Mouse (Mus musculus) hindbrain, embryonic 10.5 days (tissue): Measurements from ENCODE around the gene Atg16l1. TPM values are rescaled to one million over a fixed set of nuclear protein-coding genes. Genes with fewer than 3 reads are reported as not detected.

Experiments
- DNase-seq: peaks from one replicate; pipeline ENCODE4 v3.0.0-alpha.2; 2017; ENCODE audit warnings: low spot score
- H3K27ac ChIP-seq: fragments of 300-500 bp; sonication (generic); 2 replicates; pipeline ENCODE4 v1.5.1; 2016; ENCODE audit warnings: mild to moderate bottlenecking, moderate library complexity
- H3K27me3 ChIP-seq: fragments of 300-500 bp; sonication (generic); 2 replicates; pipeline ENCODE4 v1.6.1; 2016; ENCODE audit warnings: mild to moderate bottlenecking; ENCODE audit not compliant: poor library complexity, insufficient read depth, severe bottlenecking
- H3K36me3 ChIP-seq: fragments of 300-500 bp; sonication (generic); 2 replicates; pipeline ENCODE4 v1.6.1; 2016; ENCODE audit warnings: mild to moderate bottlenecking, moderate library complexity
- H3K4me1 ChIP-seq: fragments of 300-500 bp; sonication (generic); replicated peaks from 2 replicates; pipeline ENCODE4 v1.6.1; 2016; ENCODE audit warnings: mild to moderate bottlenecking
- H3K4me3 ChIP-seq: fragments of 300-500 bp; sonication (generic); 2 replicates; pipeline ENCODE4 v1.5.1; 2016; ENCODE audit warnings: mild to moderate bottlenecking, moderate library complexity
- H3K9me3 ChIP-seq: fragments of 300-500 bp; sonication (generic); 2 replicates; pipeline ENCODE4 v1.6.1; 2016; ENCODE audit warnings: mild to moderate bottlenecking, moderate library complexity
- WGBS: fragments of 180-500 bp; shearing (Covaris S2); methylation state at CpG from one replicate; pipeline ENCODE4 v1.1.7; 2016; 5-methylcytosine and 5-hydroxymethylcytosine counted together
- polyA plus RNA-seq: library from polyadenylated mRNA; unstranded; fragments of >200 nt; fragmentation: Nextera tagmentation; extraction: Ambion mirVana; gene quantifications from 2 replicates; pipeline ENCODE4 v1.2.1, GENCODE M21; 2016

The Atg16l1 gene
- polyA plus RNA-seq, 1 experiment from 2014 or later, result 41.2 TPM

DNA sequence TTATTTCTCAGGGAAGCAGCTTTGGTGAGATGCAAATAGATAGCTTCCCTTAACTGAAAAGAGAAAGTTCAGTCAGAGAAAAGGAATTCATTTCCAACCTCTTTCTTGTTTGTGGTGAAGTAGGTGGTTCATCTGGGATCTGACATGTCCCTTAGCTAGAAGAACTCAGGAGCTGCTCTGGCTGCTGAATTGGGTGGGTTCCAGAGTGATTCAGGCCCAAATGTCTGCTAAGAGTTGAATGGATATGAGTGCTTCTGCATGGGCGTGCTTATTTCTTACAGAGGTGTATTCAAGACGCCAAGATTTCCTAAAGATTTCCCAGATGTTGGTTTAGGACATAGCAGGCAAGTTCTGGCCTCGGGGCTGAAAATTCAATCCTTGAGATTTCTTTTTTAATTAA is 21.5 kb upstream of the Atg16l1 start:
- Histone ChIP-seq H3K4me3 (no peak overlapping the region), H3K4me1 (no peaks in the 10 kb centered on the region), H3K36me3 (no peaks in the 10 kb centered on the region), H3K9me3 (no peaks in the 10 kb centered on the region), H3K27ac (no peak overlapping the region), H3K27me3 (no peaks in the 10 kb centered on the region)
- DNase-seq, result no peak
- 88% methylated on average over 3 of the region's 3 CpGs for WGBS

DNA sequence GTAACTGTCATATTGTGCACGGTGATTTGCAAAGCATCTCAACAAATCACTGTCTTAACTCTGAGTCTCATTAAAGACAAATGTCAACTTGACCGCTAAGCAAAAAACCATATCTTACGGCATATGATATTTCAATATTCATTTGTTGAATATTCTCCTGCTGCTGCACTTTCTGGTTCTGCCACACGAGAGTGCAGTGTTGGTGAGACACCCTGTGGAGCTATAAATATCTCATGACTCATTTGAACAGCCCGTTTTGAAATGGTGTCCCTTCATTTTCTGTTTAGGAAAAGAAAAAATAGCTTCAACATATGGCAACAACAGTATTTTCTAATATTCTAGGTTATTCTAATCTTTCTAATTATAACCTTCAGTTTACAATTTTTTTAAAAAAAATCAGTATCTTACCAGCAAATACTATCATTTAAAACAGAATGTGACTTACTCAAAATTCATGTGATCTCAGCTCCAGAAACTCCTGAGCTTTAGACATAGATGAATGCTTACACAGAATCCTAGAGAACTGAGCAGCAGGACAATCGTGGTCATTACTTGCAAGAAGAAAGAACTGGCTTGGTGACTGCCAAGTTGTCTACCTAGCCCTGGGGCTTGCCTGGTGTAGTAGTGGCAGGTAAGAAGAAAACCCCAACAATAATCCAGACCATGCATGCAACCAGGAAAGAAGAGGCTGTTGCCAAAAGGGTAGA is 14.9 kb upstream of the Atg16l1 start:
- WGBS, result 80% methylated on average over 6 of the region's 6 CpGs
- no peak for DNase-seq

DNA sequence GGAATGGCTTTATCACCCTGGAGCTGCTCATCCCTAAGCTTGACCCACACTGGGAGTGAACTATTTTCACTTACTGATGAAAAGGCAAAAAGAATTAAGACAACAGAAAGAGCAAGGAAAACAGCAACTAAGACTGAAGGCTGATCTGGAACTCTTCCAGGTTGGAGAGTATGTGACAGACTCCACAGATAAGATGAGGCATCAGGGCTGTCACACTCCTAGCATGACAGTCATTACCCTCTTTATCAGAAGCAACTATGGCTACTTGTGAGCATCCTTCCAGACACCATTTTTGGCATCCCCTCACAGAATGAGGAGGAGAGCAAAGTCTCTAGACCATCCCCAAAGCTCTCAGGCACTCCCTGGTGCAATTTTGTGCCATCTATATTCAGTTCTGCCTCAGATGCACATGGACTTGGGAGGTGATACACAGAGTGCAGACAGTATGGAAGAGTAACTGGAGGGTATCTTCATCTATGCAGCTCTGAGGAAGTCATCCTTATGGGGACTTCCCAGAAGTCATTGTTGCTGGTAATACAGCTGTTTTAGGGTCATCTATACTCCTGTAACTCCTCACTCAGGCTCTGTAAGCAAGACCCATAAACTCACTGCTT is 6.2 kb upstream of the Atg16l1 start:
- no peak for DNase-seq
- Histone ChIP-seq H3K36me3 (no peaks in the 10 kb centered on the region), H3K4me3 (no peak overlapping the region), H3K4me1 (no peaks in the 10 kb centered on the region), H3K9me3 (no peaks in the 10 kb centered on the region), H3K27me3 (no peaks in the 10 kb centered on the region), H3K27ac (no peak overlapping the region)

More for the DNA sequence above, 14.9 kb upstream of the Atg16l1 start:
- Histone ChIP-seq H3K9me3 (no peaks in the 10 kb centered on the region), H3K36me3 (no peaks in the 10 kb centered on the region), H3K27ac (no peak overlapping the region), H3K4me3 (no peak overlapping the region), H3K4me1 (no peaks in the 10 kb centered on the region), H3K27me3 (no peaks in the 10 kb centered on the region)

DNA sequence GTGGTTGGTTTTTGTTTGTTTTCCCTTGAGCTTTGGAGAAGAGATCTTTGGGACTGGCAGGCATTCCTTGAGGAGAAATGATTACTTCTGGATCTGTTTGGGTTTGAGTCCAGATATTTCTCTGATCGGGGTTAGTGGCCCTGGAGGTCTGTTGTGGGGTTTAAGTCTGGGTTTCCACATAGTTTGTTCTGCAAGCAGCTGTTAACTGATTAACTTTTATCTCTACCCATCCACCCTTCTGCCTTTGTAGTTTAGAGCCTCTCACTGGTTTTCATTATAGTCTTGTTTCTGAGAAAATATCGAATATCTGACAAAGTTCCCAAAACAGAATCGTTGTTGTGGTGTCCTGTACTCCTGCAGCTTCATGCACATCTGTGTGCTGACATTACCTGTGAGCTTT is 8.2 kb downstream of the Atg16l1 start:
- H3K36me3 ChIP-seq, result peaks cover 98% of the 10 kb centered on the region
- no peaks in the 10 kb centered on the region for H3K27me3 ChIP-seq
- H3K9me3 ChIP-seq, result no peaks in the 10 kb centered on the region
- no peak for DNase-seq
- H3K4me3 ChIP-seq, result no peak overlapping the region
- 94% methylated on average over 3 of the region's 3 CpGs for WGBS
- H3K27ac ChIP-seq, result no peak overlapping the region
- no peaks in the 10 kb centered on the region for H3K4me1 ChIP-seq

DNA sequence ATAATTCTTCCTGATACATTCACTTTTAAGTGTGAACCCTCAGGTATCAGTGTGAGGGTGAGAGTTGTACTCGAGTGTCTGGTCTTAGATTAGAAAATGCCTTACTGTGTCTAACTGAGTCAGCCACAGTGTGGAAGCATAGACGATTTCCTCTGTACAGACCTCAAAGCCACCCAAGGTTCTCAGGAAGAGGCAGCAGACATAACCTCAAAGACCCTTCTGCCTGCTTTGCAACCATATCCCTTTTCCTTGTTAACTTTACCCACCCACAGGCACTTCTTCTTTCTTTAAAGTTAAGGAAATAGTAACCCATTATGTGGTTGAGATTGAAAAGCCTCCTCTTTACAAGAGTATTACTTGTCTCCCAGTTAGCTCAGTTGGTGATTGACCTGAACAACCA is 10.1 kb downstream of the Atg16l1 start:
- no peaks in the 10 kb centered on the region for H3K4me1 ChIP-seq
- H3K36me3 ChIP-seq, result peaks cover 98% of the 10 kb centered on the region
- no peaks in the 10 kb centered on the region for H3K27me3 ChIP-seq
- H3K4me3 ChIP-seq, result no peak overlapping the region
- 90% methylated on average over 2 of the region's 2 CpGs for WGBS
- no peaks in the 10 kb centered on the region for H3K9me3 ChIP-seq
- no peak overlapping the region for H3K27ac ChIP-seq
- no peak for DNase-seq

DNA sequence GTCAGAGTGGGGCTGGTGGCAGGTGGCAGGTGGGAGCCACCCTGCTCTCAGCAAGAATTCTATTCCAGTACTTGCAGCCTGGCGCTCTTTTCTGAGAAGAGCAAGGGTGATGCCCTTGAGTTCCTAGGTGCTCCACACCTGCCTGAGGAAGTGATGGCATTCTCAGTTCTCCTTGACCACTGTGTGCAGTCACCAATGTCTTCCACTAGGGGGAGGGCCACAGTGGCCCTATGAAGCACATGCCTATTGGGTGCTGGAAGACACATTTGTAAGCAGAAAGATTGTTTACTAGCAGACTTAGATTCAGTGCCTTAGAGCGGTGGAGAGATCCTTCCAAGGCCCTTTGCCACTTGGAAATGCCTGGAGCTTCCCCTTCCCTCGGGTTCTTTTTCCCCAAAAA is 10.6 kb downstream of the Atg16l1 start:
- Histone ChIP-seq H3K4me1 (no peaks in the 10 kb centered on the region), H3K4me3 (no peak overlapping the region), H3K27me3 (no peaks in the 10 kb centered on the region), H3K36me3 (peaks cover 99% of the 10 kb centered on the region), H3K27ac (no peak overlapping the region), H3K9me3 (no peaks in the 10 kb centered on the region)
- DNase-seq, result no peak
- WGBS, result 87% methylated on average over 3 of the region's 3 CpGs

DNA sequence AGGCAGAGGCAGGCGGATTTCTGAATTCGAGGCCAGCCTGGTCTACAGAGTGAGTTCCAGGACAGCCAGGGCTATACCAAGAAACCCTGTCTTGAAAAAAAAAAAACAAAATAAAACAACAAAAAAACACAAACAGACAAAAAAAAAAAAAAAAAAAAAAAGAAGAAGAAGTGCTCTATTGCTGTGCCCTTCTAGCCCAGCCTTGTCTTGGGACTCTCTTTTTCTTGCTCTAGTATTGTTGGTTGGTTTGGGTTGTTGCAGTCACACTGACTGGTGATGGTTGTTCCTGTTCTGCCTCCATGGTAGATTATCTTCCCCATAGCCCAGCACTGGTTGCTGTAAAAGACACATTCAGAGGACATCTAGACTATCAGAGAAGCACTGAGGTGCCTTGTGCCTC is 13.6 kb downstream of the Atg16l1 start:
- 96% methylated on average over 2 of the region's 2 CpGs for WGBS
- H3K27me3 ChIP-seq, result no peaks in the 10 kb centered on the region
- H3K9me3 ChIP-seq, result no peaks in the 10 kb centered on the region
- peaks cover 100% of the 10 kb centered on the region for H3K36me3 ChIP-seq
- no peaks in the 10 kb centered on the region for H3K4me1 ChIP-seq
- H3K4me3 ChIP-seq, result no peak overlapping the region
- no peak for DNase-seq
- H3K27ac ChIP-seq, result no peak overlapping the region

DNA sequence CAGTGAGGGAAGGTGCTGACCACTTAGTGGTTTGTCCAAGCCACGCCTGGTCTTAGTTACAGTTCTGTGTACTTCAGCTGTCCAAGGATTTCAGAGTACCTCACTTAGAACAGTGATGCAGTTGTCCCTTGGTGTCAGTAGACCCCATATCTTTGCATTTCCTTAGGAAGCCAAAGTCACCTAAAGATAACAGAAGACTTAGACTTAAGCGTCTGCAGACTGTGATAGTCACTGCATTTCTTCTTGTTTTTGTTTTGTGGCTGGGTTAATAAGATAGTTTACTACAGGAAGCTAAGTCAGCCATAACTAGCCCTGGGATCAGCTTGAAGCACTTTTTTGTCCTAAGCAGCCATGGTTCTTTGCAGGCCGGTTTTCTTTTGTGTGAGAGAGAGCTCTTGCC is 14.8 kb downstream of the Atg16l1 start:
- 97% methylated on average over 3 of the region's 3 CpGs for WGBS
- H3K36me3 ChIP-seq, result peaks cover 100% of the 10 kb centered on the region
- no peak overlapping the region for H3K27ac ChIP-seq
- H3K27me3 ChIP-seq, result no peaks in the 10 kb centered on the region
- H3K4me1 ChIP-seq, result no peaks in the 10 kb centered on the region
- H3K9me3 ChIP-seq, result no peaks in the 10 kb centered on the region
- no peak for DNase-seq
- H3K4me3 ChIP-seq, result no peak overlapping the region

DNA sequence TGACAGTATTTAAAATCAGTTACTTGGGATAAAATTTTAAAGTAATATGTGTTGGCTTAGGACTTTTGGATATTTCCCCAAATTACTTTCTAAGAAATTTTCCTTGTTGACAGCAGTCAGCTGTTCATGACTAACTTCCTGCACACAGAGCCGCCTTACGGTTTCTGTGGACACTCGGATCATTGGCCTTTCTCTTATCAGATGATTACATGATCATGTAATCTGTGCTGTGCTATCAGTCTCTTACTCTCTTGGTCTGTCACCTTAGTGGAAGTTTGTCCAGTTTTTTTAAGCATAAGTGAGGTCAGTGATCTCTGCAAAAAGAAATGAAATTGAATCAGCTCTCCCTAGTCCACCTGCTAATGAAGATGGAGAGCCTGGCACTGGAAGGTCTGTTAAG is 16.1 kb downstream of the Atg16l1 start:
- 96% methylated on average over 3 of the region's 3 CpGs for WGBS
- Histone ChIP-seq H3K4me3 (no peak overlapping the region), H3K27ac (no peak overlapping the region), H3K9me3 (no peaks in the 10 kb centered on the region), H3K36me3 (peaks cover 100% of the 10 kb centered on the region), H3K4me1 (no peaks in the 10 kb centered on the region), H3K27me3 (no peaks in the 10 kb centered on the region)
- DNase-seq, result no peak

DNA sequence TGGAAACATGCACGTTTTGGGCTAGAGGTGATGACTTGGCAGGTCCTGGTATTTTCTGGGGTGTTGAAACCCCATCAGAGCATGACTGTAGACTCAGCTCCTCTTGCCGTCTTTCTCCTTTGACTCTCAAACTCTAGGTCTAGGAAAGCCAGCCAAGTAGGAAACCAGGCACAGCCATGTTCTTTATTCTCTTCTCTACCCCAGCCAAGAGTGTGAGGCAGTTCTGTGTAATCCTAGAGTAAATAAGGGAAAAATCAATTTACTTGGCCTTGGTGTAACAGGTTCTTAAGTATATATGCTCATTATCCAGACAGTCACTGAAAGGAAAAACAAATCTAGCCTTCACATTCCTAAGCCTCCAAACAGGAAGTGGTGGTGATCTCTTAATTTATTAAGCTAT is 17.7 kb downstream of the Atg16l1 start:
- Histone ChIP-seq H3K27ac (no peak overlapping the region), H3K9me3 (no peaks in the 10 kb centered on the region), H3K4me1 (no peaks in the 10 kb centered on the region), H3K27me3 (no peaks in the 10 kb centered on the region), H3K4me3 (no peak overlapping the region), H3K36me3 (peaks cover 100% of the 10 kb centered on the region)
- DNase-seq, result no peak
- 93% methylated on average over 2 of the region's 2 CpGs for WGBS

DNA sequence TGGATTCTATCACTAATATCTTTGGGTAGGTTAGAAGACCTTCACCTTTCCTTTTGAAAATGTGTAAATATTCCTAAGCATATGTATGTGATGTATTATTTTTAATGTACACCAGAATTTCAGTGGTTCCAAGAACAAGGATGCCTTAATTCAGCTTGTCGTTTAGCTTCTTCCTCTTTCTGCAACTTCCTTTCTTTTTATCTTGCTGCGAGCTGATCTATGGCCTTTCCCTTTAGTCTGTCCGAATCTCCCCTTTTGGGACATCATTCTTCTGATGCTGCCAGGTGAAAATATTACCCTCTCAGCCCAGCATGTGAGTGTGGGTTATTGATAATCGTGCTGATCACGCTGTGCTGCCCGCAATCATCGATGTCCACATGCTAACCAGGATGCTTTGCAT is 19.2 kb downstream of the Atg16l1 start:
- 94% methylated on average over 7 of the region's 7 CpGs for WGBS
- DNase-seq, result no peak
- H3K4me3 ChIP-seq, result no peak overlapping the region
- no peaks in the 10 kb centered on the region for H3K27me3 ChIP-seq
- peaks cover 100% of the 10 kb centered on the region for H3K36me3 ChIP-seq
- no peaks in the 10 kb centered on the region for H3K9me3 ChIP-seq
- no peaks in the 10 kb centered on the region for H3K4me1 ChIP-seq
- H3K27ac ChIP-seq, result no peak overlapping the region

DNA sequence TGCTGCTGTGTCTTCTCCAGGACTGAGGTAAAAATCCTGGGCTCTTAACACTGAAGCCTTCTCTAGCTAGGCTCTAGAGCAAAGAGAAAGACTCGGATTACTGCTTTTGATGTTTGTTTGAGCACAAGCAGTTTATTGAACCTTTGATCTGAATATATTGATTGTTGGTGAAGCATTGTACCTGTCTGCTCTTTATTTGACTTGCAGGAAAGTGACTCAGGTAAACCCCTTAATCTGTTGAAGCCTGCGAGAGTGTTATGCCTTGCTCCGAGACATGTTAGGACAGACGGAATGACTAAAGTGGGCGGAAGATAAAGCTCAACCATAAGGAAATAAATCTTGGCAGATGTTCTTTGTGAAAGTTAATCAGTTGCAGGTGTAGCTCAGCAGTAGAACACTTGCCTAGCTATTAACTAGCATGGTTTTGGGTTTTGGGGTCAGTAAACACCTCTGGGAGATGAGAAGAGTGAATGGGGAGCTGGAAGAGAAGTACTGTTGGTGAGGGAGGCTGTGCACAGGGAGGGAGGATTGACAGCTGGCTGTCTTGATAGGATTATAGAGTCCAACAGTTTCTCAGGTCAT is 23.6 kb downstream of the Atg16l1 start:
- WGBS, result 93% methylated on average over 5 of the region's 5 CpGs
- DNase-seq, result no peak
- Histone ChIP-seq H3K27ac (no peak overlapping the region), H3K36me3 (peaks cover 100% of the 10 kb centered on the region), H3K4me1 (no peaks in the 10 kb centered on the region), H3K27me3 (no peaks in the 10 kb centered on the region), H3K4me3 (no peak overlapping the region), H3K9me3 (no peaks in the 10 kb centered on the region)

DNA sequence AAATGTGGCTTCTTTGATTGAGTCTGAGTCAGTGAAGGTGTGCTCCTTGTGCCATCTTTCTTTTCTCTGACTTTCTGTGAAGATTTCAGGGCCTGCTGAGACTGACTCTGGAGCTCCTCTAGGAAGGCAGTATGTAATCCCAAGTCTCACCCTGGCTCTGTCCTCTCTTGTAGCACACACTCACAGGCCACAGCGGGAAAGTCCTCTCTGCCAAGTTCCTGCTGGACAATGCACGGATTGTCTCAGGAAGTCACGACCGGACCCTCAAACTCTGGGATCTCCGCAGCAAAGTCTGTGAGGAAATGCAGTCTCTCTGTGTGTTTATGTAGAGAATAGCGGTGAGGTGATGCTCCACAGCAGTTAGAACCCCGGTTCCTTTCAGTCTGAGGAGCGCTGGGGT is 30.0 kb downstream of the Atg16l1 start:
- Histone ChIP-seq H3K27ac (no peak overlapping the region), H3K4me1 (no peaks in the 10 kb centered on the region), H3K4me3 (no peak overlapping the region), H3K27me3 (no peaks in the 10 kb centered on the region), H3K9me3 (no peaks in the 10 kb centered on the region), H3K36me3 (peaks cover 93% of the 10 kb centered on the region)
- 93% methylated on average over 8 of the region's 8 CpGs for WGBS
- DNase-seq, result no peak
